Mouse (Mus musculus): Measurements from ENCODE around the gene Cpsf4l.

Gene Cpsf4l

GRCm38 (mm10) chr11:113703758-113704157, 6.1 kb downstream of the Cpsf4l start:
- peak; percentile 82 for DNase-seq (ENCODE audit: low read depth, low spot score)

- DNase-seq (ENCODE audit: low read depth, low spot score), result peak; percentile 49
Observed at GRCm38 (mm10) chr11:113699643-113700042, 10.2 kb downstream of the Cpsf4l start.

- no peak for DNase-seq (ENCODE audit: low read depth, low spot score)
Observed at GRCm38 (mm10) chr11:113698013-113698545, 11.7 kb downstream of the Cpsf4l start.

DNA sequence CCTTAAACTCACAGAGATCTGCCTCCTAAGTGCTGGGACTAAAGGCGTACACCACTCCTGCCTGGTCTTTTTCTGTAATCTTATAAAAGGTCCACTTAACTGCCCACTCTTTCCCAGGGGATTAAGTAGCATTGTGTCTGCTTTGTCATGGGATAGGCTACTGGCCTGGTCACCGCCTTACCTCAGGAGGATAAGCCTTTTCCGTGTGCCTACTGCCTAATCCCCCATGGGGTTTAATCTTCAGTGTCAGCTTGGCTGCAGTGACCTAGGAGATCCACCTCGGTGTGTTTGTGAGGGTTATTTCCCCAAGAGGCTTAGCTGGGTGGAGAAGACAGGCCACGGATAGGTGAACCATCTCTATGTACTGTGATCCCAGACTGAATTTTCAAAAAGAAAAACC, 12.2 kb downstream of the Cpsf4l start:
- DNase-seq (ENCODE audit: low read depth, low spot score), result no peak

GRCm38 (mm10) chr11:113691851-113692250, 18.0 kb downstream of the Cpsf4l start:
- no peak for DNase-seq (ENCODE audit: low read depth, low spot score)

GRCm38 (mm10) chr11:113691318-113691717, 18.5 kb downstream of the Cpsf4l start:
- DNase-seq (ENCODE audit: low read depth, low spot score), result no peak

DNA sequence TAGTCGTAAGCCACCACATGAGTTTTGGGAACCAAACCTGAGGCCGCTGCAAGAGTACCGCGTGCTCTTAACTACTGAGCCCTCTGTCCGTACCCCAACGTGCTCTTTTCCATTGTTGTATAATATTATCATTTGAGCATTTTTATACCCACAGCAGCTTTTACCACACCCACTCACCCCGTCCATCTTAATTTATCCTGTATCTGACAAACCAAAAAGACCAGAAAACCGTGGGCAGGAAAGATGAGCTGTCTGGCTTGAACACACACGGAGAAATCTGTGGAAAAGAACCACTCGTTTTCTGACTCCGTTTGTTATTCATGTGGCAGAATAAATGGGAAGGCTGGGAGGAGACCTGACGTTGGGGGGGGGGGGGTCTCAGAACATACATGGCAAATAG, 19.3 kb downstream of the Cpsf4l start:
- no peak for DNase-seq (ENCODE audit: low read depth, low spot score)

GRCm38 (mm10) chr11:113687031-113687430, 22.8 kb downstream of the Cpsf4l start:
- peak; percentile 74 for DNase-seq (ENCODE audit: low read depth, low spot score)

GRCm38 (mm10) chr11:113684707-113685426, 24.9 kb downstream of the Cpsf4l start:
- no peak for DNase-seq (ENCODE audit: low read depth, low spot score)

- peak; percentile 98 for DNase-seq (ENCODE audit: low read depth, low spot score)
Observed at GRCm38 (mm10) chr11:113683957-113684706, 25.7 kb downstream of the Cpsf4l start, which contains the start of the genes Fam104a and D11Wsu47e. Gene Fam104a, minus strand, starts transcription at chr11:113684155. Gene D11Wsu47e, plus strand, starts transcription at chr11:113684412.

GRCm38 (mm10) chr11:113683627-113683956, 26.2 kb downstream of the Cpsf4l start:
- no peak for DNase-seq (ENCODE audit: low read depth, low spot score)

- DNase-seq (ENCODE audit: low read depth, low spot score), result peak; percentile 80
Observed at GRCm38 (mm10) chr11:113682897-113683626, 26.8 kb downstream of the Cpsf4l start.

- no peak for DNase-seq (ENCODE audit: low read depth, low spot score)
Observed at GRCm38 (mm10) chr11:113681979-113682378, 27.8 kb downstream of the Cpsf4l start.

GRCm38 (mm10) chr11:113680954-113681353, 28.9 kb downstream of the Cpsf4l start:
- no peak for DNase-seq (ENCODE audit: low read depth, low spot score)

DNA sequence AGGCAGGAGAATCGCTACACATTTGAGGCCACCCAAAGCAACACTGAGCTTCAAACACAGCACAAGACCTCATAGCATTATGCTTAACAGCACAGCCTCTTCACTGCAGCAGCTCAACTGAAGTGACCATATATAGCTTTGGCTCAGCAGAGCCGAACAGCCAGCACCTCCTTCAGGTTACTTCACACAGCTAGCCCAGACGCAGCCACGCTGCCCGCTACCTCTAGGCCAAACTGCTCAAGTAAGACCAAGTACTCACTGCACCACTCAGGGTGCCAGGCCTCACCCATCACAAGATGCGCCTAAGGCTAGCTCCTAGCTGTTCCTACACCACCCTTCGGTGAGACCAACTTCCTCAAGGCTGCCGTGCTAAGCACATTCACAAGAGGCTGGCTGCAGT, 31.4 kb downstream of the Cpsf4l start:
- peak; percentile 33 for DNase-seq (ENCODE audit: low read depth, low spot score)

DNA sequence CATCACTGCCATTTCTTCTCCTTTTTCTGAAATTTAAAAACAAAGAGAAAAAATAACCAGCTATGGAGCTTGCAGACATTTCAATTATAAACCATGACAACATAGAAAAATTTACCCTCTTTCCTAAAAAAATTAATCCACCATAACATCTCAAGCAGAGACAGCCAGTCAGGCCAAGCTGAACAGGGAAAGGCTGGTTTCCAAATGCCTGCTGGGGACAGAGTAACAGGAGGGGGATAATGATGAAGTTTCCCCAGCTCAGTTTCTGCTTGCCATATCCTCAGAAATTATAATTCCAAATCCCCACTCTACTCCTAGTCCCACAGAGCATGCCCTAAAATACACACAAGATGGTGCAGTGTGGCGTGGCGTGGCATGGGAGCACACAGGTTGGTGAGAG, 32.4 kb downstream of the Cpsf4l start:
- no peak for DNase-seq (ENCODE audit: low read depth, low spot score)

GRCm38 (mm10) chr11:113676847-113677246, 33.0 kb downstream of the Cpsf4l start:
- no peak for DNase-seq (ENCODE audit: low read depth, low spot score)

- no peak for DNase-seq (ENCODE audit: low read depth, low spot score)
Observed at GRCm38 (mm10) chr11:113674595-113674994, 35.2 kb downstream of the Cpsf4l start.

DNA sequence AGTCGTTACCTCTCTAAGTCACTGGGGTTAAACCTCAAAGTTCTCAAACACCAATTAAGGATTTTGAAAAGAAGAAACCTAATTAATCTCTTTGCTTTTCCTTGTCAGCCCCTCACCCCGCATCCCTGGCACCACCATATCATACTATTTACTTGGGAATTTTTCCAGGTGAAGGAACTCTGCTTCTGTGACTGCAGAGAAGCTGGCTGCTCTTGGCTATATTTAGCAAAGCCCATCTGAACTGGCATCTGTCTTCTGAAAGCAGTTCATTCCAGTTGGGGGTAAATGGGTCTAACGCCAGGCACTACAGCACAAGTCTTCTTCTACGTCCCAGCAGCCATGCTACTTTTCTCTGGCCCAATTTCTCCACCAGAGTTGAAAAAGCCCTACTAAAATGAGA, 36.2 kb downstream of the Cpsf4l start:
- DNase-seq (ENCODE audit: low read depth, low spot score), result no peak

GRCm38 (mm10) chr11:113669711-113670110, 40.1 kb downstream of the Cpsf4l start:
- no peak for DNase-seq (ENCODE audit: low read depth, low spot score)

DNA sequence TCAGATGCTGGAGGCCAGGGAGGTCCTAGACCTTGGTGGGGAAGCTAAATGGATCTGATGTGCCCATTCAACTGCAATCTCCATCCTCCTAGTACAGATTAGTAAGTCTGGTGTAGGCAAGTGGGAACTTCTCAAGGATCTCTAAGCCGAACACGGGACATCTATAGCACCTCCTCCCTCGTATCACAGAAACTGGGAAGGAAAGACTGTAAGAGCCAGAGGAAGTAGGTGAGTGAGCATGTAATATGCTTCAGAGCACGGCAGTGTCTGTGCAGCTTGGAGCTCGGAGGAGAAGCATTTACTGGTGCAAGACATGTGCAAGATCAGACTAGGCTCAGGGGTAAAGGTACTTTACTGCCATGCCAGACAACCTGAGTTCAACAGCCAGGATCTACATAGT, 41.0 kb downstream of the Cpsf4l start:
- DNase-seq (ENCODE audit: low read depth, low spot score), result no peak

GRCm38 (mm10) chr11:113667704-113668103, 42.1 kb downstream of the Cpsf4l start:
- no peak for DNase-seq (ENCODE audit: low read depth, low spot score)

Data from ZHBTc4 (cell line).